Mouse (Mus musculus) spleen, adult 18-20 months (tissue): ENCODE measurements at regions not wholly inside any gene's neighbourhood (a gene's known extent, or its start where the extent isn't known, plus 50 kb on each side); places are given as distances from the start of the nearest gene placed in this dataset.

ENCODE experiments used
- DNase-seq, 2 experiments: peaks; one replicate each; pipeline ENCODE4 v3.0.0; 2022; ENCODE audit warnings: mixed read lengths in 2 of 2

- DNase-seq, result no peak
Measured at GRCm38 (mm10) chr10:24357636-24358035, 134.3 kb downstream of the Moxd1 start.

DNA sequence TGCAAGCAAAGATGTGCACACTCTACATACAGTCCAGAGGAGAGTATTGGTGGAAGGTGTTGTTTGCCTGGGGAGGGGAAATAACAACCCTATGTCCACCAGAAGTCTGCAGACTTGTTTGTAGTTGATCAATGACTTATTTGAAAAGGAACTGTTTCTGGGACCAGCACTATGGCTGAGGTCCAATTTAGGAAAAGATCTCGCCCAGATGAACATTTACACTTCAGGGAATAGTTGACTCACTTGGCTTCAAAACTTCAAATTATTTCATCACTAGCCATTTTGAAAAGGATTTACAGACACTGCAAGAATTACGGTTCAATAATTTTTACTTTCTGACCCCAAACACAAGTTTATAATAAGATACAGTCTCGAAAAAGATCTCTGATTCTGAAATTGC is 138.1 kb downstream of the Moxd1 start:
- no peak for DNase-seq

GRCm38 (mm10) chr10:24365369-24365768 is 142.1 kb downstream of the Moxd1 start:
- DNase-seq, result no peak

DNA sequence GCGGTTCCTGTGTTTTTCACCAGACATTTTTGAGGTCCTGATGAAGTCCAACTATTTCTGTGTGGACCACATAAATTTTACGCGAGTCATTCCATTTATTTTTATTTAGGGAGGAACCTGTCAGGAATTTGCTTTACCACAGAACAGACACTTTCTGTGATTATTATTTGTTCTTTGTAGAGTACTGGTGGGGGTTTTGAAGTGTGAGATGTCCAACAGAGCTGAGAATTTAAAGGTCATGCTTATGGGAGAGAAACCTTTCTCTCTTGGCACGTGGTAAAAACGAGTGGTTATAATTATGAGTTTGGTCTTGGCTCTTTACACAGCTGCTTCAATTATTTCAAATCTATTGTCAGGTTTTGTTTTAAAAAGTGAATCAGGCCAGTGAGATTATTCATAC is 143.7 kb downstream of the Moxd1 start:
- no peak for DNase-seq

DNA sequence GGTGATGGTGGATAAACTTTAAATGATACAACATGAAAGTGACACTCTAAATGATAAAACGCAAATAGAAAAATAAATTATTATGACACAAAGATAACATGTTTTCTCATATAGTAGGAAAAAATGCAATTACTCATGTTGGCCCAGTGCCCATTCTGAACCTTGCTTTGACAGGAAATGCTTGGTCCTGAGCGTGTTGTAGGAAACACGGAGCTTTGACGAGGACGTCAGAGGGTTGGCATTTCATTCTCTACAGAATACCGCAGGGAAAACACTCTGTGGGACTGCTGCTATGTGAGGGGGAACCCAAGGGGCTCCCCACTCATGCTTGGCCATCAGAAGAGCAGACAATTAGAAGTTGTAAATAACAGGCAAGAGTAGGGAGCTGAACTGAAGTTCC is 150.6 kb downstream of the Moxd1 start:
- no peak for DNase-seq

DNA sequence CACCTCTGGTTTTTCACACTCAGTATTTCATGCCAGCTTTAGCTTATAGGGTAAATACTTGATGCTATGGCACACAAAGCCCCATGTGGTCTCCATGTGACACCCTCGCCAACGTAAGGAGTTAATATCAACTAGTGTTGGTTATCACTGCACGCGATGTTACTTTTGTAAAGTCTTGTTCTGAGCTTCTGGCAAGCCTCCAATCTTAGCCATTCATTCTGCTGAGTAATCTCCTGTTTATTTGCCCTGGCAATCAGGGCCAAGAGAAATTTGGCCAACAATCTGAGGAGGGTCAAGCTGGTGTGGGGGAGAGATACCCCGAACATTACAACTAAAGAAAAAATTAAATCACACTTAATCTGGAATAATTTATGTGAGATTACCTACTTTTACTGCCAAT is 156.0 kb downstream of the Moxd1 start:
- no peak for DNase-seq

- no peak for DNase-seq
Measured at GRCm38 (mm10) chr10:24380478-24381273, 157.4 kb downstream of the Moxd1 start.

GRCm38 (mm10) chr10:24381917-24382316 is 158.6 kb downstream of the Moxd1 start:
- DNase-seq, result peak in 1 of 2 experiments; percentile 6

DNA sequence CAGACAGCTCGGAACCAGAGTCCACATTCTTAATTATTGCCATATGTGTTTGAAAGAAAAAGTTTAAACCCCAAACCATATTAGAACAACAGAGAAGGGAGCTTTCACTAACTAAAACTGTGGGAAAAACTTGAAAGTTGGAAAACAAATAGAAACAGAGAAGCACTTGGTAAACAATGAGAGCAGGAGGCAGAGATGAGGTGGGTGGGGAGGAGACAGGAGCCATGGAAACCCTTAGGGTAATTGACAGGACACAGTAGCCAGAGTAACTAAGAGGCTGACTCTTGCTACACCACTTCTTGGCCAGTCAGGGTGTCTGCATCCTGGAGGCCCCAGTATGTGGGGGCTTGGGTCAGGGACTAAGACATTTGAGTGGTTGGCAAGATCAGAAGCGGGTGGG is 160.7 kb downstream of the Moxd1 start:
- DNase-seq, result no peak

- DNase-seq, result no peak
Measured at GRCm38 (mm10) chr10:24388229-24388628, 164.9 kb downstream of the Moxd1 start.

- no peak for DNase-seq
Measured at GRCm38 (mm10) chr10:24391039-24391438, 167.7 kb downstream of the Moxd1 start.

GRCm38 (mm10) chr10:24392066-24392465 is 168.7 kb downstream of the Moxd1 start:
- no peak for DNase-seq

DNA sequence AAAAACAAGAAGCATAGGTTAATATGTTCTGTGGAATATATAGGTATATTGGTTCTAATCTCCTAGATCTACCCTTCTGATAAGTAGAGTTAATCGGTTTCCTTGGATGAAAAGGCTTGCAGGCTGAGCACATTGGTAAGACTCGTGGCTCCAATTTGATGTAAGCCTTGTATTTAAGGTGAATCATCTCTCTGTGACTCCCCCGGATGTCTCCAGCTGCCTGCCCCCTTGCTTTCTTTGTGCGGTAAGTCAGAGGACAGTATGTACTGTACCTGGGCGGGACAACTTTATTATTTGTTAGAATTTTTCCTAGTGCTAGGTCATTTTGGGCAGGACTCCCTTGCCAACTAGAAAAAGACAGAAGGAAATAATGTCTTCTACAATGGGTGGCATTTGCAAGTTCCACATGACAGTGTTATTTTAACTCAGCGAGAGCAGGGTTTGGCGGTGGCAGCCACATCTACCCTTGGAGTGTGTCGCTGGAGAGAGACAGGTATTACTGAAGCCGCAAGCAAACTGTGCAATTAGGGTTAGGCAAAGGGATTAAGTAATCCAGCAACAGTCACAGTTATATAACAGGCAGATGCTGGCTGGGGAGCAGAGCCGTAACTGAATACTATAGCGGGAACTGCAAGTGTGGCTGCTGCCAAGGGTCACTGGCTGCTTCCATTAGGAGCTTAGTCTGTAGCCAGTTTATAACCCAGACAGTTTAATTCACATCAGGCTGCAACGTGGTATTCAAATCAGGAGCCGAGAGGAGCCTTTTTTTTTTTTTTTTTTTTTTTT is 172.9 kb downstream of the Moxd1 start:
- DNase-seq, result no peak

DNA sequence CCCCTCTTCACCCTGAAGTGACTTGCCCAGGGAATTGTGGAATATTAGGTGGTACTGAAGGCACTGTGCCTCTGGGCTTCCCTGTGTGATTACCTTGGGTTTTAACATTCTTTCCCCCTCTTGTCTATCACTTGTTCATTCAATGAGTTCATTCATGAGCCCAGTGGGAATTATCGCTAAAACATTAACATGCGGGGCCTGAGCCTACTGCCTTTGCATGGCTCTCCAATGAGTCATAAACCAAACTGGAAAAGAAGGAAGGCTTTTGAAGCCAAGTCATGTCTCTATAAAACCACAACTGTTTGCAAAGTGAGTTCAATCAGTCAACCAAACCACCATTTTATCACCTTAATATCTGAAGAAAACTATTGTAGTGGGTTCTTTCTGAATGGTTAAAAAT is 173.8 kb downstream of the Moxd1 start:
- no peak for DNase-seq

DNA sequence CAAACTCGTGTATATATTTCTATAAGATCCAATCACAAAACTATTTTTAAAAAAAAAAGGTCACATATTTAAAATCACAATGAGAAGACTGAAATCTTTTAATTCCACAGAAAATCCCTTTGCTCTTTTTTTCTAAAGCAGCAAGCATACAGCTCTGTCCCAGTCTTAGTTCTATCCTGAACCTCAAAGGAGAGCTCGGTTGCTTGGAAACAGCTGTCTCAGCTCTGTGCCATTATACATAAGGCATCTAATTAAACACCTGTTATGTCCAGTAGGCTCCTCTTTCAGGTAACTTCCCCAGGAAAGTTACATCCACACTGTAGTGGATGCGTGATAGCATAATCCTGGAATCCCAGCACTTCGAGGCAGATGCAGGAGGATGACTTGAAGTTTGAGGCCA is 181.5 kb downstream of the Moxd1 start:
- no peak for DNase-seq

- DNase-seq, result no peak
Measured at GRCm38 (mm10) chr10:24406953-24407352, 183.6 kb downstream of the Moxd1 start.

DNA sequence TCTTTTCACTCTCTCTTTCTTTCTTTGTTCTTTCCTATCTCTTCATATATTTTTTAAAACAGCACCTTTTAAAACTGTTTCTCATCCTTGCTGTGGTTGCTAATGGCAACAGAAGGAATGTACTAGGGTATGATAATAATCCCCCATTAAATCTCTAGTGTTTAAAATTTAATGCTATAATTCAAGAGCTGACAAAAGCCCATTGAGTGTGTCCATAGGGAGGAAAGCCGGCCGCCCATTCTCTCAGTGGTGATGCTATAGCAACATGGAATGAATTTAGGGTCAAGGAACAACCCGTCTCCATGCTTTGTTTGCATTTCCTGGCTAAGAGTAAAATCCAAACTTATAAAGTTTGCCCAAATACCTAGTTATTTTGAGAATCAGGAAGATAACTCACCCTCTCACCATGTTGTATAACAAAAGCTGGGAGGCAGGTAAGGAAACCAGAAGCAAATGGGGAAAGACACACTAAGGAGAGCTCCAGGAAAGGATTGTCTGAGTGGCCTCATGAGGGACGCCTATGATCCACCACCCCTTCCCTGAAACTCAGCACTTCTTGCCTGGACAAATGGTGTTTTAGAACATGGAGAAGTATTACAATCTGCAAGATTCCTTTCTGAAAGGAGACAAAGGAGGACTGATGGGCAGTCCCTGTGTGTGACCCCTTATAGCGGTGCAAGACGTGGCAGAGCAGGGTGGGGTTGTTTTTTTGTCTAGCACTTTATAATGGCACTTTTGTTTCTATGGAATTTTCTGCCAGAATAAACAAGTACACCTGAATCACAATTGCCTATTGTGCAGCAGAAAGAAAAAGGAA is 184.3 kb downstream of the Moxd1 start:
- DNase-seq, result no peak

DNA sequence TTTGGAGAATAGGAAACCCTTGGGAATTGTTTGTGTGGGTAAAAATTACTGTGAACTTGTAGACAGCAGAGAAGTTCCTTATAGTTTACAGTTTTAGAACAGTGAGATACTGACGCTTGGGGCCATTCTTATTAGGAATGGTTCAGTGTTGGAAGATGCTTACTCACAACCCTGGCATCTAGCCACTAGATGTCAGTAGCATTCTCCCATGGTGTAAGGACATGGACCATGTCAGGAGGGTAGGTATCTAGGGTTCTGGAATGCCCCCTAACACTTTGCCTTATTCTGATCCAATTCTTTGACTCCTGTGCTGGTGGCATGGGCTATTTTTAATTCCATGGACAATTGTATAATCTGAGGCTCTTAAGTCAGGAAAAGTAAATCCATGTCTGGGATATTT is 185.3 kb upstream of the Ccn2 start:
- DNase-seq, result no peak

GRCm38 (mm10) chr10:24410885-24411284 is 184.4 kb upstream of the Ccn2 start:
- DNase-seq, result no peak

DNA sequence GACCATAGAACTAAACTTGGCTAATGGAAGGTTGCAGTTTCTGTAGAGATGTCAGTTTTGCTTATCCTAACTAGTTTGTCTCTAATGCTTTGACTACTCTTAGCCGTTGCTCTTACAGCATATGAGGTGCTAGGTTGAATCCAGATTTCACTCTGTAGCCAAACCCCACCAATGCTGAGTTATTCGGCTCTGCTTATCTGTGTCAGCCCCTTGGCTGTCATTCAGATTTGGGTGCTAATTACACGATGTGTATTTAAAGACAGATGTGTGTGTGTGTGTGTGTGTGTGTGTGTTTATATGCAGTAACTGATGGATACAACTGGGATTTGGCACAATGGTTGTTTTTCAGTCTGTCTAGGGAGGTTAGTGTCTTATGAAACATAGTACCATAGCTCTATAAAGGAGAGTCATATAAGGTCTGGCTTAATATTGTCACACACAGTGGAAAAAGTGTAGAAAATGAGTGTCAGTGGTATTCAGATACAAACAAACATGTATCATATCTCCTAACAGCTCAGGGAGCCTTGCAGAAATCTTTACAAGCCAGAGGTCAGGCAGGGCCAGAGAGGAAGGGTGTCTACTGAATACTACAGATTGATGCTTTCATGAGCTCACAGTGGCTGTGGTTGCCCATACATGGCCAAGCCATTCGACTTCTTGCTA is 172.6 kb upstream of the Ccn2 start:
- no peak for DNase-seq

- no peak for DNase-seq
Measured at GRCm38 (mm10) chr10:24433737-24434367, 161.4 kb upstream of the Ccn2 start.

DNA sequence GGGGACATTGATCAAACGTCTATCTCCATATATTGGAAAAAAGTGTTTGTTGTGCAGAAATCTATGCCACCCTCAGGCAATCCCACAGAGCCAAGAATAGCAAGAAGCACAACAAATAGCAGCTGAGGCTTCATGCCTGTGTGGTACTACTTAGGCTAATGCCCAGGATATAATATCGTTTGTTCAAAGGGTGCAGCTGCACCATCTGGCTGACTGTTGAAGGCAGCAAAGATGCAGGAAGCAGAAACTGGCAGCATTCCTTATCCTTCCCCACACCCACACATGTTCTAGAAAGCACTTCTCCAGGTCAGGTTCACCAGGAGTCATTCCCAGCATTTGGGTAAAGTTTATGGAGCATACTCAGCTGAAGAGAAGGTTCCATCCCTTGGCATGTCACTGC is 158.1 kb upstream of the Ccn2 start:
- DNase-seq, result no peak
